Mouse (Mus musculus) induced T-regulatory cell, adult 2 months (primary cell): ENCODE data around the gene Ncor1.

Source experiments
- DNase-seq: peaks from one replicate; pipeline ENCODE4 v3.0.0-alpha.2; 2012; ENCODE audit warnings: low read depth

Gene Ncor1

GRCm38 (mm10) chr11:62266466-62267214 lies 191.7 kb downstream of the Ncor1 start:
- no peak for DNase-seq
